Mouse (Mus musculus): ENCODE data around the gene Trip10.
"Not testable (repeated sequence)": the region's sequence is repeated elsewhere in the genome, so short reads cannot be mapped to it uniquely, and the experiment has no call there.

Trip10 gene

GRCm38 (mm10) chr17:57262901-57263550, 13.8 kb downstream of the Trip10 start:
- DNase-seq (ENCODE audit: low spot score in 2 of 2): no peak

- no peak for DNase-seq (ENCODE audit: low spot score in 2 of 2)
Observed at GRCm38 (mm10) chr17:57264164-57264563, 14.9 kb downstream of the Trip10 start.

- peak; percentile 76 to 79 for DNase-seq (ENCODE audit: low spot score in 2 of 2)
Observed at GRCm38 (mm10) chr17:57264972-57265945, 16.0 kb downstream of the Trip10 start.

- peak; percentile 58 to 76 for DNase-seq (ENCODE audit: low spot score in 2 of 2)
Observed at GRCm38 (mm10) chr17:57267556-57268126, 18.4 kb downstream of the Trip10 start.

DNA sequence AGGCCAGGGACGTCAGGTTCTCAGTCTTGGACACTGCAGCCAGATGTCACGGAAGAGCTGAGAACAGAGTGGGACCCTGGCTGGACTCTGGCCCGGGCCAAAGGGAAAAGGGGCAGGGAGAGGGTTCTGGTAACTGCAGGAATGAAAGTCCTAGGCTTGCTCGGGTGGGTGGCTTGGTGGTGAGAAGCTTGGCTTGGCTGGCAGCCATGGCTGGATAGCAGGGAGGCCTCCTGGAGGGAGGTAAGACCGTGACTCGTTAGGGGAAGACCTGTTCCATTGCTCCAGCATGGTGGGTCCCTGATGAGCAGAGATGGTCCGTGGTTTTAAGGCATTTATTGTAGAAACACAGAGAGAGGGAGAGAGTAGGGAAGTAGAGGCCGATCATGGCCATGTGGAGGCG, 22.0 kb downstream of the Trip10 start:
- DNase-seq (ENCODE audit: low spot score in 2 of 2): no peak

DNA sequence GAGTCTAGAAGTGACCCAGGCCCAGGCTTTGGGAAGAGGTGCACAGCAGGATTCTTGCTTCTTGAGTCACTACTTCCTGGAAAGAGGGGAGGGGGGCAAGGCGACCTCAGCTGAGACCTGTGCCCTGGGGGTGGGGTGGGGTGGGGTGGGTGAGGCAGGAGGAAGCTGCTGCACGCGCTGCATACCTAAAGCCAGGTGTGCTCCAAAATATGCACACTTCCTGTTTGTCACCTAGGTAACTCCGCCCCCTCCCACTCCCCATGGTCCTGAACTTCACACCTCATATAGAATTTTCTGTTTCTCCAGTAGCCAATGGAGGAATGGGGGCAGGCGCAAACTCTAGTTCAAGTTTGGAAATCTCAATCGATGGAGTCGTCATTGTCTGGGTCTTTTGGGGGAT, 24.6 kb downstream of the Trip10 start:
- DNase-seq (ENCODE audit: low spot score in 2 of 2): no peak

- no peak for DNase-seq (ENCODE audit: low spot score in 2 of 2)
Observed at GRCm38 (mm10) chr17:57274686-57275085, 25.4 kb downstream of the Trip10 start.

DNA sequence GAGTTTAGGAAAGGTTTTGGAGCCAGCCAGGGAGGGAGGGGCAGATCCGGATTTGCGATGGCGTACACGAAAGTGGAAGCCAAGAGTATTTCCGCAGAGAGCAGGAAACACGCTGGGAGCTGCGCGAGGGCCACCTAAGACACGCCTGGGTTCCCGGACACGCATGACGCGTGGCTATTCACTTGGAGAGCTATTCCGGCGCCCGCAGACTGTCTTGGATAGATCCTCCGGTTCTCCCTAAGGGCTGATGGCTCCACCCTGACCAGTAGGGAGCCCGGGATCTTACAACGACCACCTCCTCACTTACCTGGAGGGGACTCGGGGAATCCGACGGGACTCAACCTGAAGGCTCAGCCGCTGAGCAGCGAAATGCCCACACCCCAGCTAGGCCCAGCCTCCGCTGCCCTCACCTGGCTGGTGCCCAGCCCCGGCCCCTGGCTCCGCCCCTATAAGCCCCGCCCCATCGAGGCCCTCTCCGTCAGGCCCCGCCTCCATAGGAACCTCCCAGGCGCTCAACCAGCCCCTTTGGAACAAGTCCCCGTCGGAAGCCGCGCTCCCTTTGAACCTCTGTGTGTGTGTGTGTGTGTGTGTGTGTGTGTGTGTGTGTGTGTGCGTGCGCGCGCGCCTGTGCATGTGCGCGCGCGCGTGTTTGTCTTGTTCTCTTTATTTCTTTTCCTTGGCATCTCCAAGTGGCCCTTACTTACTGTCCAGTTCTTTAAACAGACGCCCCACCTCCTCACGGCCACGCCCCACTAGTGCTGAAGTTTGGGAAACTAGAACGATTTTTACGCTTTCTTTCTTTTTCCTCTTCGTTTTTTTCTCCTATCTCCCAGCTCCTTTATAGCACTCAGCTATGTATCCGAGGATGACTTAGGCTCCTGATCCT, 26.1 kb downstream of the Trip10 start:
- DNase-seq (ENCODE audit: low spot score in 2 of 2): peak; percentile 91 to 93

- peak; percentile 49 to 61 for DNase-seq (ENCODE audit: low spot score in 2 of 2)
Observed at GRCm38 (mm10) chr17:57275997-57276351, 26.7 kb downstream of the Trip10 start.

GRCm38 (mm10) chr17:57276634-57277121, 27.4 kb downstream of the Trip10 start:
- peak; percentile 88 to 90 for DNase-seq (ENCODE audit: low spot score in 2 of 2)

- DNase-seq (ENCODE audit: low spot score in 2 of 2): not testable (repeated sequence)
Observed at GRCm38 (mm10) chr17:57277598-57278261, 28.5 kb downstream of the Trip10 start.

- no peak for DNase-seq (ENCODE audit: low spot score in 2 of 2)
Observed at GRCm38 (mm10) chr17:57278537-57278936, 29.3 kb downstream of the Trip10 start.

DNA sequence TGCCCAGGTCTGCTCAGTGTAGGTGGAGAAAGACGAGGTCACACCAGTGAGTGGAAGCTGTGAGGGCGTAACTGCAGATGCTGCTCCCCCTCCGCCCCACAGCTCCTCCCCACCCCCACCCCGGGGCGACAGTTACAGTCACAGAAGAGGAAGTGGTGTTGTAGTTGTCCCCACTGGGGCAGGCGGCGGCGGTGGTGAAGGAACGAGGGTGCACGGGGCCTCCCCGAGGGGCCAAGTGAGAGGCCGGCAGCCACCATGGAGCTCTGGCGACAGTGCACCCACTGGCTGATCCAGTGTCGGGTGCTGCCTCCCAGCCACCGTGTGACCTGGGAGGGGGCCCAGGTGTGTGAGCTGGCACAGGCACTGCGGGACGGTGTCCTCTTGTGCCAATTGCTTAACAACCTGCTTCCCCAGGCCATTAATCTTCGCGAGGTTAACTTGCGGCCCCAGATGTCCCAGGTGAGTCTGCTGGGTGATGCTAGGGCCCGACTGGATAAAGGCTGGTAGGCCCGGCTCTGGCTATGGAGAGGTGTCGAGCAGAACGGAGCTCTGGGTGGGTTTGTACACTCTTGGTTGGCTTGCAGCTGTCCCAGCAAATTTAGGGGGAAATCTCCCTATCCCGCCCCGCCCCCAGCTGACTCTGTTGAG, 29.8 kb downstream of the Trip10 start, which contains the start of gene Vav1:
Vav1 (plus strand) TSS at position 158 of the 648 bp plus-strand sequence.
- DNase-seq (ENCODE audit: low spot score in 2 of 2): peak in 1 of 2 experiments; percentile 67

GRCm38 (mm10) chr17:57279591-57280224, 30.5 kb downstream of the Trip10 start:
- no peak for DNase-seq (ENCODE audit: low spot score in 2 of 2)

DNA sequence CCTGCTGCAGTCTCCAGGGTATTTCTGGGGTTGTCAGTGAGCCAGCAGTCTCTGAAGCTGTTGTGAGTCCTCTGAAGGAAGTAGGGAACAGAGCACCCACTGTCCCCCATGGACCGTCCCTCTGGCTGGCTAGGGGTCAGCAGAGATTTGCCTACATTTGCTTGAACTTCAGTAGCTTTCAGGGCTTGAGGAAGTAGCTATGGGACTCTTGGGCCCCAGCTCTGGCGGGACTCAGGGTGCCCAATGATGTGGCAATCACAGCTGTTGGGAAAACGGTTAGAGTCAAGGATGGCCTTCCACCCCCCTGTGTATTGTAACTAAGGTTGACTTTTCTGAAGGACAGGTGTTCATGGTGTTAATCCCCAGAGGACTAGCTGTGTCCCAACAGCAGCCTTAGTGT, 31.2 kb downstream of the Trip10 start:
- DNase-seq (ENCODE audit: low spot score in 2 of 2): no peak

DNA sequence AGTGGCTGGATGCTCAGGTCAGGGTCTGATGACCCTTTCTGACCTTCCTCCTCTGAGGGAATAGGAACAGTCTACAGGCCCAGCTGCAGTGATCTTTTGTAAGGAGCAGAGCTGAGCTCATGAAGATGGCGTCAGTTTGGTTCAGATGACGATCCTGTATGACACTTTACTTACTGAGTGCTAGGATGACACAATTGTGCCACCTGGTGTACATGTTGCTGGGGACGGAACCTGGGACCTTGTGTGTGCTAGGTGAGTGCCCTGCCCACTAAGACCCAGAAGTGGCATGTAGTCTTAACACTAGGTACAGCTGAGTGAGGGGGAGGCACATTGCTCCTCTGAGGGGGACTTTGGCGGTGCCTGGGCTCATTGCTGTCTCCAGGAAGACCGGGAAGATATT, 34.7 kb downstream of the Trip10 start:
- DNase-seq (ENCODE audit: low spot score in 2 of 2): no peak

GRCm38 (mm10) chr17:57285077-57285476, 35.8 kb downstream of the Trip10 start:
- peak; percentile 53 to 69 for DNase-seq (ENCODE audit: low spot score in 2 of 2)

- no peak for DNase-seq (ENCODE audit: low spot score in 2 of 2)
Observed at GRCm38 (mm10) chr17:57286718-57287355, 37.6 kb downstream of the Trip10 start.

DNA sequence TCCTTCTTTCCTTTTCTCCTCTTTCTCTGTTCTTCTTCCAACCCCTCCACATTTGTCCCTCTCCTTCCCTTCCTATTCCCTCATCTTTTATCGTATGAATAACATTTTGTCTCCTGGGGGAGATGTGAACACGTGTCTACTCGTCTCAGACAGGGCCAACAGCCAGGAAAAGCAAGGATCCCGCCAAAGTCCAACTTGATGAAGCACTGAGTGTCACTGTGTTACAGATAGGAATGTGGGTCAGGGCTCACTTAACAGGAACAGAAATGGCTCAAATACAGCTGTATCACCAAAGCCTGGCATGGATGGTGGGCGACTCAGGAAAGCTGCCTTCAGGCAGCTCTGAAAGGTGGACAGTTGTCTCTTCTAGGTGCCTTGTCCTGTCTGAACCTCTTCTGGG, 40.0 kb downstream of the Trip10 start:
- no peak for DNase-seq (ENCODE audit: low spot score in 2 of 2)

Measured in heart, adult 9 months (tissue).